Mouse (Mus musculus): Measurements from ENCODE around the gene Mmrn2. TPM values are rescaled to one million over a fixed set of nuclear protein-coding genes. Genes with fewer than 3 reads are reported as not detected.
"Not testable (repeated sequence)": the region's sequence is repeated elsewhere in the genome, so short reads cannot be mapped to it uniquely, and the experiment has no call there.

Mmrn2 gene
- polyA plus RNA-seq, 1 experiment from 2014 or later: 7.4 TPM

DNA sequence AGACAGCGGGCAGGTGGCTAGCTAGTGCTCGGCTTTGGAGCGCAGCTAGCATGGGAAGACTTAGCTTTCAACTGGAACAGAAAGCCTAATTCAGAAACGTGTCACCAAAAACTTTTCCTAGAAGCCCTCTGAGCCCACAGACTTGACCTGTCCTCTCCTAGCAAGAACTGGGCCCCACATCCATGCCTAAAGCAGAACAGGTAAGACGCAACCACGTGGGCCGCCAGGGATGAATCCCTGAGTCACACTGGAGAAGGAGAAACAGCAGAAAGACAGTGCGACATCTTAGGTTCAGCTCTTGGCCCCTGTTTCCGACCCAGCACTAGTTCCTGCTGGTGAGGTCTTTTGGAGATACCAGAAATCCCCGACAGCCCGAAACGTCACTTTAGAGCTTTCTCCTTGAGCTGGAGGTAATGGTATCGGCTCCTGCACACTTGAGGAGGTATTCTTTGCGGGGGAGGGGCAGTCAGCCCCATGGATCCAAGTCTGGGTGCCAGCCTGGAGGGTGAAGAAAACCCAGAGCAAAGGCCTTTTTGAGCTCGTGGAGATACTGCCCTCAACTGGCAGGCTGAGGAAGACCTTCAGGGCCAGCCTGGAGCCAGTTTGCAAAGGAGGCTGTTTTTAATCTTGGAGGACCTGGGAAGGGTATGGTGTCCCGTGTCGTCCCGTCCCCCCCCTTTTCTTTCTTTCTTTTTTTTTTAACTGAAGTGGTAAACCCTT, 12.4 kb upstream of the Mmrn2 start:
- no peak for ATAC-seq (ENCODE audit: insufficient number of reproducible peaks, insufficient read depth, low FRiP score, low TSS enrichment, low read depth)
- 25% methylated on average over 18 of the region's 18 CpGs for WGBS
- no peaks in the 10 kb centered on the region for H3K36me3 ChIP-seq
- H3K9ac ChIP-seq: peak overlapping the region; percentile 65; the same call in 1 of the 2 replicates
- peak overlapping the region; percentile 89 for H3K4me2 ChIP-seq
- peak overlapping the region; percentile 44 for H3K4me3 ChIP-seq
- no peak overlapping the region for H3K27ac ChIP-seq
- no peaks in the 10 kb centered on the region for H3K9me3 ChIP-seq
- peaks cover 17% of the 10 kb centered on the region for H3K27me3 ChIP-seq
- peaks cover 8% of the 10 kb centered on the region; the same call in 1 of the 2 replicates for H3K4me1 ChIP-seq

GRCm38 (mm10) chr14:34363490-34364253, 11.6 kb upstream of the Mmrn2 start:
- peak overlapping the region; percentile 65 for H3K9ac ChIP-seq
- ATAC-seq (ENCODE audit: insufficient number of reproducible peaks, insufficient read depth, low FRiP score, low TSS enrichment, low read depth): peak; percentile 74; the same call in 1 of the 2 replicates
- 1% methylated on average over 32 of the region's 32 CpGs for WGBS

GRCm38 (mm10) chr14:34364254-34365146, 10.8 kb upstream of the Mmrn2 start:
- not testable (repeated sequence) for H3K9me3 ChIP-seq; H3K36me3 ChIP-seq; ATAC-seq (ENCODE audit: insufficient number of reproducible peaks, insufficient read depth, low FRiP score, low TSS enrichment, low read depth); H3K4me1 ChIP-seq; H3K27ac ChIP-seq
- Histone ChIP-seq H3K9ac (peak overlapping the region; percentile 65; the same call in 1 of the 2 replicates), H3K4me3 (peak overlapping the region; percentile 44; the same call in 1 of the 2 replicates), H3K4me2 (peak overlapping the region; percentile 89), H3K27me3 (peaks cover 17% of the 10 kb centered on the region)
- 74% methylated on average over 15 of the region's 15 CpGs for WGBS

More at GRCm38 (mm10) chr14:34363490-34364253, 11.6 kb upstream of the Mmrn2 start:
- peak overlapping the region; percentile 44 for H3K4me3 ChIP-seq
- peaks cover 8% of the 10 kb centered on the region; the same call in 1 of the 2 replicates for H3K4me1 ChIP-seq
- peak overlapping the region; percentile 89 for H3K4me2 ChIP-seq
- no peaks in the 10 kb centered on the region for H3K9me3 ChIP-seq
- no peaks in the 10 kb centered on the region for H3K36me3 ChIP-seq
- H3K27me3 ChIP-seq: peaks cover 17% of the 10 kb centered on the region
- H3K27ac ChIP-seq: no peak overlapping the region; the same call in 1 of the 2 replicates

DNA sequence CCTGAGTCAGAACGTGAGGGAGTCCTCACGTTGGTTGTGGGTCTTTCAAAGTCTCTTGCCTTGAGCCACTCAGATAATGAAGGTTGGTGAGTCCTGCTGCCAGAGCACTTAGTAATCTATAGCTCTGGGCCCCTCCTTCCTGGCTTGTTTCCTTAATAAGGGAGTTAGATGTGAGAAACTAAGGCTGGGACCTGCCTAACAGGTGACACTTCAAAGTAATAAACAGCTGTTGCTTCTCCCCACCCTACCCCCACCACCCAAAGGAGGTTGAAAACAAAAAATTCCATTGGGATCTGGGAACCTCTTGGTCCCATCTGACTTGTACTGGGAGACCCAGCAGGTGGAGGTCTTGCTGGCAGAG, 10.1 kb upstream of the Mmrn2 start:
- H3K27ac ChIP-seq: no peak overlapping the region
- no peaks in the 10 kb centered on the region for H3K9me3 ChIP-seq
- H3K4me2 ChIP-seq: no peak overlapping the region
- H3K27me3 ChIP-seq: peaks cover 17% of the 10 kb centered on the region
- ATAC-seq (ENCODE audit: insufficient number of reproducible peaks, insufficient read depth, low FRiP score, low TSS enrichment, low read depth): no peak
- no peaks in the 10 kb centered on the region for H3K36me3 ChIP-seq
- H3K4me1 ChIP-seq: peaks cover 8% of the 10 kb centered on the region; the same call in 1 of the 2 replicates
- WGBS: 77% methylated on average over 2 of the region's 2 CpGs
- H3K4me3 ChIP-seq: no peak overlapping the region
- no peak overlapping the region for H3K9ac ChIP-seq

DNA sequence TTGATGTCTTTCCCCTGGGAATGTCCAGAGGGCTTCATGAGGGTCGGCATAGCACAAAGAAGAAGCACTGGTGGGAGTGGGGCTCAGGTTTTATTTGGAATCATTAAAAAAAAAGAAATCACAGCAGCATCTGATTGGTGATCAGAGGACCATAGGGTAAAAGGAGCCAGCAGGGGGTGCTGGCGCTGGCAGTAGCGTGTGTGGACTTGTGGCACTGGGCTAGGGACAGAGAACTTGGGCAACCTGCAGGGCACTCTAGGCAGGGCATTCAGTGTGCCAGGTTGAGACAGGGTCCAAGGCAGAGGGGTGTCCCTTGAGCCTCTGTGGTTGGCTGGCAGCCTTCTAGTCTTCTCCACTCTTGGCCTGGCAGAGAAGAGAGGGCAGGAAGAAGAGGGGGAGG, 5.1 kb upstream of the Mmrn2 start:
- WGBS: 53% methylated on average over 3 of the region's 3 CpGs
- H3K9me3 ChIP-seq: no peaks in the 10 kb centered on the region

DNA sequence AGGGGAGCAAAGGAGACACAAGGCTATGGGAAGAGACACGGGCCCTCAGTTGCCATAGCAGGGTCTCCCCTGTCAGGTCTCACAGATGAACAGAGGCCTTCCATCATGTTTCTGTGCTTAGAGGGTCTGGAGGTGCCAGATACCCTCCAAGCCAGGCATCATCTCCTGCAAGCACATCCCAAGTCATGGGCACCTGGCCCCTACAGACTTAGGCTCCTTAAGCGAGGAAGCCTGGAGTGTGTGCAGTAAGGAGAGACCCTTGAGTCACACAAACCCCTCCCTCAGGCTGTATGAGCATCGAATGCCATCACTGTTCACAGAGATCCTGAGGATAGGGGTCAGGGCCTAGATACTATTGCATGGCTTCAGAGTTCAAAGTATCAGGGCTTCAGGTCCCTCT, 4.3 kb upstream of the Mmrn2 start:
- WGBS: 77% methylated on average over 3 of the region's 3 CpGs
- no peaks in the 10 kb centered on the region for H3K27me3 ChIP-seq
- no peak overlapping the region for H3K4me3 ChIP-seq
- no peak overlapping the region for H3K9ac ChIP-seq
- H3K27ac ChIP-seq: no peak overlapping the region
- no peaks in the 10 kb centered on the region for H3K9me3 ChIP-seq
- no peak for ATAC-seq (ENCODE audit: insufficient number of reproducible peaks, insufficient read depth, low FRiP score, low TSS enrichment, low read depth)
- H3K36me3 ChIP-seq: no peaks in the 10 kb centered on the region
- no peak overlapping the region for H3K4me2 ChIP-seq
- peaks cover 12% of the 10 kb centered on the region for H3K4me1 ChIP-seq

More for the DNA sequence above, 5.1 kb upstream of the Mmrn2 start:
- H3K36me3 ChIP-seq: no peaks in the 10 kb centered on the region
- ATAC-seq (ENCODE audit: insufficient number of reproducible peaks, insufficient read depth, low FRiP score, low TSS enrichment, low read depth): no peak
- H3K27me3 ChIP-seq: no peaks in the 10 kb centered on the region
- H3K4me3 ChIP-seq: no peak overlapping the region
- H3K4me1 ChIP-seq: peaks cover 12% of the 10 kb centered on the region
- H3K4me2 ChIP-seq: no peak overlapping the region
- H3K27ac ChIP-seq: no peak overlapping the region
- H3K9ac ChIP-seq: no peak overlapping the region

GRCm38 (mm10) chr14:34371763-34372162, 3.5 kb upstream of the Mmrn2 start:
- Histone ChIP-seq H3K36me3 (no peaks in the 10 kb centered on the region), H3K4me1 (peaks cover 12% of the 10 kb centered on the region), H3K27ac (no peak overlapping the region), H3K4me2 (no peak overlapping the region), H3K9ac (no peak overlapping the region), H3K9me3 (no peaks in the 10 kb centered on the region), H3K27me3 (no peaks in the 10 kb centered on the region), H3K4me3 (no peak overlapping the region)
- WGBS: 87% methylated on average over 2 of the region's 2 CpGs
- ATAC-seq (ENCODE audit: insufficient number of reproducible peaks, insufficient read depth, low FRiP score, low TSS enrichment, low read depth): no peak

DNA sequence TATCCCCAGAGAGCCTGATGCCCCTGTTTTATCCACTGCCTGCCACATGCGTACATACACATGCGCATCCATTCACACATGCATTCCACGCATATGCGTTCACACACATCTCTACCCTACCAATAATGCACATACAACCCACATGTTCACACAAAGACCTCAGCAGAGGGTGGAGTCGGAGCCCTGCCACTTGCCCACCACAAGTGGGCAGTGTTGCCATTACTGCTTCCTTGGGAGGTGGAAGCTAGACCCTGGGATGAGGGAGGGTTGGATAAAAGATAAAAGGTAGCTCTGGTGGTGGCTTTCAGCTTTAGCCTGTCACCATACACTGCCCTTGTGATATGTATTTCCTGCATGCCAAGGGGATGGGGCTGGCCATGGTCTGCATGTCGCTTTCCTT, 2.6 kb upstream of the Mmrn2 start:
- no peak overlapping the region for H3K9ac ChIP-seq
- H3K4me2 ChIP-seq: no peak overlapping the region
- H3K4me3 ChIP-seq: no peak overlapping the region
- 86% methylated on average over 6 of the region's 6 CpGs for WGBS
- peaks cover 12% of the 10 kb centered on the region for H3K4me1 ChIP-seq
- no peaks in the 10 kb centered on the region for H3K27me3 ChIP-seq
- H3K27ac ChIP-seq: no peak overlapping the region
- no peaks in the 10 kb centered on the region for H3K36me3 ChIP-seq
- no peak for ATAC-seq (ENCODE audit: insufficient number of reproducible peaks, insufficient read depth, low FRiP score, low TSS enrichment, low read depth)
- H3K9me3 ChIP-seq: no peaks in the 10 kb centered on the region

GRCm38 (mm10) chr14:34373581-34373980, 1.7 kb upstream of the Mmrn2 start:
- Histone ChIP-seq H3K9me3 (no peaks in the 10 kb centered on the region), H3K27me3 (no peaks in the 10 kb centered on the region), H3K4me3 (no peak overlapping the region), H3K4me2 (no peak overlapping the region), H3K36me3 (no peaks in the 10 kb centered on the region), H3K9ac (no peak overlapping the region), H3K27ac (no peak overlapping the region), H3K4me1 (peaks cover 18% of the 10 kb centered on the region)
- WGBS: 72% methylated on average over 6 of the region's 6 CpGs
- no peak for ATAC-seq (ENCODE audit: insufficient number of reproducible peaks, insufficient read depth, low FRiP score, low TSS enrichment, low read depth)

- no peak for ATAC-seq (ENCODE audit: insufficient number of reproducible peaks, insufficient read depth, low FRiP score, low TSS enrichment, low read depth)
Observed at GRCm38 (mm10) chr14:34374577-34374976, 688 bp upstream of the Mmrn2 start, which contains the start of gene Sncg. Gene Sncg, minus strand, starts transcription at chr14:34374789.

DNA sequence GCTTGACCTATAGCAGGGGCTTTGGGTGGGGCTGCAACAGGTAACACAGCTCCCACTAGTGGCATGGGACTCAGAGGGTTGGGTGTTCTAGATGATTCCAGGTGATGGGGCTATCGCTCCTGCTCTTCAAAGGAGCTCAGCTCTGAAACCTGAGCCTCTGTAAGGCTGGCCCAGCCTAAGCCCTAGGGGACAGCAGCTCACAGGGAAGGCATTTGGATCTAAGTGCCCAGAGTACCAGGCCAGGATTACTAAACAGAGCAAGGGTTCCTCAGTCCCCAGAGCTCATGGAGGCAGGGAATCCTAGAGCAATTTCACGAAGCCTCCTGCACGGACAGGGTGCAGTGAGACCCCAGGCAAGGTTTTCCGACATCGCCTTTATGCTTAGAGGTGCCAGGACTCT, 676 bp downstream of the Mmrn2 start:
- Histone ChIP-seq H3K4me2 (peak overlapping the region; percentile 7; the same call in 1 of the 2 replicates), H3K27ac (no peak overlapping the region; the same call in 1 of the 2 replicates), H3K4me1 (peaks cover 25% of the 10 kb centered on the region), H3K4me3 (peak overlapping the region; percentile 1; the same call in 1 of the 2 replicates), H3K36me3 (no peaks in the 10 kb centered on the region), H3K9ac (no peak overlapping the region), H3K27me3 (no peaks in the 10 kb centered on the region), H3K9me3 (no peaks in the 10 kb centered on the region)
- ATAC-seq (ENCODE audit: insufficient number of reproducible peaks, insufficient read depth, low FRiP score, low TSS enrichment, low read depth): no peak
- 60% methylated on average over 5 of the region's 5 CpGs for WGBS

More at GRCm38 (mm10) chr14:34374577-34374976, 688 bp upstream of the Mmrn2 start, which contains the start of gene Sncg:
- no peak within 1 kb of the TSS for H3K27ac ChIP-seq
- H3K4me2 ChIP-seq: no peak within 1 kb of the TSS
- no peaks in the 10 kb centered on the region for H3K36me3 ChIP-seq
- H3K4me1 ChIP-seq: peaks cover 25% of the 10 kb centered on the region
- WGBS: 43% methylated on average over 10 of the region's 10 CpGs
- no peaks in the 10 kb centered on the region for H3K9me3 ChIP-seq
- H3K4me3 ChIP-seq: peak within 1 kb of the TSS; percentile 1; the same call in 1 of the 2 replicates
- no peak within 1 kb of the TSS for H3K9ac ChIP-seq
- H3K27me3 ChIP-seq: no peaks in the 10 kb centered on the region
